Mouse (Mus musculus) forebrain, embryonic 10.5 days (tissue): ENCODE measurements around the gene Dmwd. TPM values are rescaled to one million over a fixed set of nuclear protein-coding genes. Genes with fewer than 3 reads are reported as not detected.

Source experiments
- microRNA-seq: library from miRNA; unstranded; fragments of <30 nt; microRNA quantifications from one replicate; pipeline ENCODE4, GENCODE M21; 2017
- polyA plus RNA-seq: library from polyadenylated mRNA; unstranded; fragments of >200 nt; fragmentation: Nextera tagmentation; extraction: Ambion mirVana; gene quantifications from 2 replicates; pipeline ENCODE4 v1.2.1, GENCODE M21; 2016

Dmwd gene
- polyA plus RNA-seq, 1 experiment from 2014 or later: 16.3 TPM

Small RNAs within 50 kb of the gene (microRNA-seq; reads per million reads assigned to microRNA genes)
- gene Mir3100: not detected

Other genes with a start within 250 kb of the Dmwd start
- not detected in 2 replicates for gene Mill2, start 236.3 kb upstream of the Dmwd start, polyA plus RNA-seq
- 0.93 and 1.0 TPM in 2 replicates for gene Pglyrp1, start 204.9 kb upstream of the Dmwd start, polyA plus RNA-seq
- 30.0 and 31.0 TPM in 2 replicates for gene Ccdc61, start 165.8 kb upstream of the Dmwd start, polyA plus RNA-seq
- 2.2 and 2.9 TPM in 2 replicates for gene Nova2, start 150.3 kb upstream of the Dmwd start, polyA plus RNA-seq
- 0.15 TPM in 1 of 2 replicates, not detected in the other for gene Nanos2, start 88.8 kb upstream of the Dmwd start, polyA plus RNA-seq
- gene Mypop, start 85.0 kb upstream of the Dmwd start, polyA plus RNA-seq: 3.9 and 4.4 TPM in 2 replicates
- 21.3 and 22.1 TPM in 2 replicates for gene Irf2bp1, start 72.2 kb upstream of the Dmwd start, polyA plus RNA-seq
- gene Foxa3, start 52.7 kb upstream of the Dmwd start, polyA plus RNA-seq: not detected in 2 replicates
- gene Sympk, start 51.9 kb upstream of the Dmwd start, polyA plus RNA-seq: 41.2 and 46.3 TPM in 2 replicates
- gene Rsph6a, start 21.5 kb upstream of the Dmwd start, polyA plus RNA-seq: not detected in 2 replicates
- gene Dmpk, start 7.6 kb downstream of the Dmwd start, polyA plus RNA-seq: 8.3 and 9.1 TPM in 2 replicates
- 6.7 and 7.4 TPM in 2 replicates for gene Six5, start 18.4 kb downstream of the Dmwd start, polyA plus RNA-seq
- gene Gm4969, start 42.1 kb downstream of the Dmwd start, polyA plus RNA-seq: 0.81 and 1.1 TPM in 2 replicates
- 17.8 and 18.4 TPM in 2 replicates for gene Fbxo46, start 43.6 kb downstream of the Dmwd start, polyA plus RNA-seq
- 14.7 and 16.0 TPM in 2 replicates for gene Qpctl, start 73.1 kb downstream of the Dmwd start, polyA plus RNA-seq
- gene Snrpd2, start 73.5 kb downstream of the Dmwd start, polyA plus RNA-seq: 183 and 193 TPM in 2 replicates
- 0.22 and 0.25 TPM in 2 replicates for gene Gipr, start 89.9 kb downstream of the Dmwd start, polyA plus RNA-seq
- gene Eml2, start 100.2 kb downstream of the Dmwd start, polyA plus RNA-seq: 5.3 and 6.4 TPM in 2 replicates
- 1.6 and 2.0 TPM in 2 replicates for gene Gpr4, start 136.3 kb downstream of the Dmwd start, polyA plus RNA-seq
- 50.7 and 51.4 TPM in 2 replicates for gene Opa3, start 152.1 kb downstream of the Dmwd start, polyA plus RNA-seq
- gene Vasp, start 195.6 kb downstream of the Dmwd start, polyA plus RNA-seq: 47.4 and 56.9 TPM in 2 replicates
- gene Ppm1n, start 203.8 kb downstream of the Dmwd start, polyA plus RNA-seq: 0.41 and 0.51 TPM in 2 replicates
- 32.1 and 33.1 TPM in 2 replicates for gene Rtn2, start 206.4 kb downstream of the Dmwd start, polyA plus RNA-seq
- gene Fosb, start 233.8 kb downstream of the Dmwd start, polyA plus RNA-seq: 0.10 TPM in 1 of 2 replicates, not detected in the other